Comparison of ENCODE assay signal across 11 mouse cellular contexts in genomic region chr3:62594842-62595241, GRCm38 (mm10). TPM values are rescaled to one million over a fixed set of nuclear protein-coding genes. Genes with fewer than 3 reads are reported as not detected.
A peak's percentile ranks its signal among the peaks of the same experiment; 100 is the strongest.
DNase-seq lines count a peak whose midpoint lies in the region; ATAC-seq and TF ChIP-seq lines count a peak whose summit lies in the region.
"Had no signal": no experiment of that assay in that cellular context is flagged by ENCODE, and none has a peak within 500 bp of the region (broad histone marks: within the 10 kb centered on the region; RNA-seq: fewer than 3 reads in every experiment).

No protein-coding gene starts in this region.

- no peaks in the 10 kb centered on the region for H3K27me3 ChIP-seq in midbrain, embryonic 11.5 days (ENCODE audit: control insufficient read depth, insufficient read depth, low read length)
- no peaks in the 10 kb centered on the region for H3K27me3 ChIP-seq in midbrain, postnatal 0 days (ENCODE audit: insufficient read depth, low read length)
- no peaks in the 10 kb centered on the region for H3K27me3 ChIP-seq in embryonic facial prominence, embryonic 14.5 days (replicated peaks; ENCODE audit: control insufficient read depth, insufficient read depth, low read length)
- H3K27me3 ChIP-seq in stomach, postnatal 0 days (ENCODE audit: control insufficient read depth, insufficient read depth, low read length): no peaks in the 10 kb centered on the region
- H3K27me3 ChIP-seq: heart, embryonic 13.5 days had no signal

- intact Hi-C loops in heart, postnatal 10 days (cut with DNase I): no loop called here

- H3K9ac ChIP-seq in midbrain, embryonic 11.5 days (ENCODE audit: low read length): no peak overlapping the region
- no peak overlapping the region for H3K9ac ChIP-seq in midbrain, postnatal 0 days (replicated peaks; ENCODE audit: low read length, poor library complexity, severe bottlenecking)
- no peak overlapping the region for H3K9ac ChIP-seq in embryonic facial prominence, embryonic 14.5 days (ENCODE audit: low read depth, low read length)
- H3K9ac ChIP-seq in stomach, postnatal 0 days (ENCODE audit: low read length): no peak overlapping the region
- H3K9ac ChIP-seq: heart, embryonic 13.5 days had no signal

- no peak for TF ChIP-seq CTCF in midbrain, postnatal 0 days (IDR thresholded peaks at IDR 0.05)
- TF ChIP-seq CTCF in stomach, postnatal 0 days (IDR thresholded peaks at IDR 0.05; ENCODE audit: low read depth): no peak

- no peaks in the 10 kb centered on the region for H3K36me3 ChIP-seq in midbrain, embryonic 11.5 days (ENCODE audit: control insufficient read depth, insufficient read depth, low read length)
- no peaks in the 10 kb centered on the region for H3K36me3 ChIP-seq in midbrain, postnatal 0 days (ENCODE audit: insufficient read depth, low read length)
- H3K36me3 ChIP-seq in embryonic facial prominence, embryonic 14.5 days (ENCODE audit: control insufficient read depth, insufficient read depth, low read length): no peaks in the 10 kb centered on the region
- no peaks in the 10 kb centered on the region for H3K36me3 ChIP-seq in stomach, postnatal 0 days (ENCODE audit: control insufficient read depth, insufficient read depth, low read length)
- H3K36me3 ChIP-seq: heart, embryonic 13.5 days had no signal

- TF ChIP-seq EP300 in stomach, postnatal 0 days (optimal IDR thresholded peaks at IDR 0.05): no peak

- ATAC-seq in midbrain, embryonic 11.5 days (ENCODE audit: low FRiP score): no peak
- no peak for ATAC-seq in midbrain, postnatal 0 days (ENCODE audit: low FRiP score)
- no peak for ATAC-seq in embryonic facial prominence, embryonic 14.5 days (ENCODE audit: low read depth)
- no peak for ATAC-seq in stomach, postnatal 0 days (ENCODE audit: low FRiP score, low TSS enrichment)
- ATAC-seq: CD4-positive, CD25-positive, alpha-beta regulatory T cell, adult 4 months had no signal

- 22% methylated on average over 7 of the region's 7 CpGs for WGBS in midbrain, embryonic 11.5 days
- 30% methylated on average over 7 of the region's 7 CpGs for WGBS in midbrain, postnatal 0 days
- WGBS in embryonic facial prominence, embryonic 14.5 days: 21% methylated on average over 7 of the region's 7 CpGs
- 26% methylated on average over 7 of the region's 7 CpGs for WGBS in stomach, postnatal 0 days

- no peak overlapping the region for H3K4me2 ChIP-seq in midbrain, embryonic 11.5 days
- no peak overlapping the region for H3K4me2 ChIP-seq in midbrain, postnatal 0 days (ENCODE audit: low read depth, low read length, poor library complexity, severe bottlenecking)
- H3K4me2 ChIP-seq in embryonic facial prominence, embryonic 14.5 days (ENCODE audit: low read depth, low read length): no peak overlapping the region
- H3K4me2 ChIP-seq in stomach, postnatal 0 days (replicated peaks; ENCODE audit: low read depth): no peak overlapping the region
- H3K4me2 ChIP-seq: heart, embryonic 13.5 days had no signal

- H3K9me3 ChIP-seq in midbrain, embryonic 11.5 days (ENCODE audit: control insufficient read depth, low read length): no peaks in the 10 kb centered on the region
- H3K9me3 ChIP-seq in midbrain, postnatal 0 days (ENCODE audit: low read length): no peaks in the 10 kb centered on the region
- H3K9me3 ChIP-seq in embryonic facial prominence, embryonic 14.5 days (ENCODE audit: control insufficient read depth, low read length): no peaks in the 10 kb centered on the region
- H3K9me3 ChIP-seq in stomach, postnatal 0 days (ENCODE audit: control insufficient read depth, low read length): no peaks in the 10 kb centered on the region
- H3K9me3 ChIP-seq: heart, embryonic 13.5 days had no signal

- peak; percentile 38 to 47 for DNase-seq in heart, postnatal 10 days
- no peak for DNase-seq in heart, adult 8-10 months (ENCODE audit: low spot score)
- DNase-seq in midbrain, embryonic 11.5 days (ENCODE audit: low spot score, missing footprints): peak; percentile 95
- DNase-seq in midbrain, postnatal 0 days (ENCODE audit: low spot score): no peak
- peak; percentile 51 for DNase-seq in embryonic facial prominence, embryonic 14.5 days (ENCODE audit: low spot score)
- peak; percentile 23 for DNase-seq in stomach, postnatal 0 days (ENCODE audit: low spot score)
- DNase-seq in thymus, postnatal 14 days: no peak
- no peak for DNase-seq in gastrocnemius, postnatal 25 days

- no peak overlapping the region for H3K27ac ChIP-seq in midbrain, embryonic 11.5 days (ENCODE audit: low read depth, low read length)
- no peak overlapping the region for H3K27ac ChIP-seq in midbrain, postnatal 0 days (ENCODE audit: low read depth, low read length)
- no peak overlapping the region for H3K27ac ChIP-seq in embryonic facial prominence, embryonic 14.5 days (replicated peaks; ENCODE audit: low read depth, low read length)
- H3K27ac ChIP-seq in stomach, postnatal 0 days (replicated peaks): no peak overlapping the region
- H3K27ac ChIP-seq: heart, embryonic 13.5 days had no signal

- no peaks in the 10 kb centered on the region for H3K4me1 ChIP-seq in midbrain, embryonic 11.5 days (ENCODE audit: control insufficient read depth, insufficient read depth, low read length)
- no peaks in the 10 kb centered on the region for H3K4me1 ChIP-seq in midbrain, postnatal 0 days (ENCODE audit: insufficient read depth, low read length)
- H3K4me1 ChIP-seq in embryonic facial prominence, embryonic 14.5 days (ENCODE audit: control insufficient read depth, insufficient read depth, low read length): no peaks in the 10 kb centered on the region
- no peaks in the 10 kb centered on the region for H3K4me1 ChIP-seq in stomach, postnatal 0 days (replicated peaks; ENCODE audit: control insufficient read depth, insufficient read depth)
- H3K4me1 ChIP-seq: heart, embryonic 13.5 days had no signal

- no peak overlapping the region for H3K4me3 ChIP-seq in midbrain, embryonic 11.5 days (ENCODE audit: low read depth, low read length)
- H3K4me3 ChIP-seq in midbrain, postnatal 0 days (ENCODE audit: low read depth, low read length): no peak overlapping the region
- no peak overlapping the region for H3K4me3 ChIP-seq in embryonic facial prominence, embryonic 14.5 days (ENCODE audit: low read depth, low read length)
- no peak overlapping the region for H3K4me3 ChIP-seq in stomach, postnatal 0 days (ENCODE audit: low read depth, low read length)
- H3K4me3 ChIP-seq: heart, embryonic 13.5 days had no signal

RNA-seq across cellular contexts. Expression of gene Gpr149, which starts 10.1 kb away (rescaled TPM):
- not detected for total RNA-seq in heart, postnatal 10 days (2021)
- not detected for total RNA-seq in heart, adult 8-10 months (2022)
- polyA plus RNA-seq in midbrain, embryonic 11.5 days (2014; fragmentation: Nextera tagmentation; extraction: Ambion mirVana): 0.05 and 0.15 TPM in 2 replicates
- 3.8 and 6.2 TPM in 2 replicates for total RNA-seq in midbrain, postnatal 0 days (2014; rRNA removed)
- polyA plus RNA-seq in midbrain, postnatal 0 days (2015; fragmentation: Nextera tagmentation; extraction: Ambion mirVana): 4.3 and 4.8 TPM in 2 replicates
- 0.84 and 1.1 TPM in 2 replicates for polyA plus RNA-seq in embryonic facial prominence, embryonic 14.5 days (2014; fragmentation: Nextera tagmentation; extraction: Ambion mirVana)
- 0.04 and 0.08 TPM in 2 replicates for polyA plus RNA-seq in stomach, postnatal 0 days (2015; fragmentation: Nextera tagmentation; extraction: Ambion mirVana)
- total RNA-seq in gastrocnemius, postnatal 25 days (2021): not detected
- polyA plus RNA-seq: CD4-positive, CD25-positive, alpha-beta regulatory T cell, adult 4 months; heart, embryonic 13.5 days; spleen, adult 2 months had no signal

Comparison
In these comparisons a context has a peak if more than half of its experiments do, and no peak if none do; other contexts are left out.
1. DNase-seq: peak in heart, postnatal 10 days (2 of 2), midbrain, embryonic 11.5 days (single experiment), embryonic facial prominence, embryonic 14.5 days (single experiment) and stomach, postnatal 0 days (single experiment); none in heart, adult 8-10 months (single experiment), midbrain, postnatal 0 days (single experiment), thymus, postnatal 14 days (single experiment) and gastrocnemius, postnatal 25 days (single experiment).